Mouse (Mus musculus) hindlimb bud, embryonic 11.5 days (tissue): ENCODE results near the gene Blnk.

ENCODE experiments used
- DNase-seq: peaks from one replicate; pipeline ENCODE4 v3.0.0-alpha.2; 2012; ENCODE audit warnings: low read depth, low spot score; ENCODE audit errors: extremely low spot score

Gene Blnk

DNA sequence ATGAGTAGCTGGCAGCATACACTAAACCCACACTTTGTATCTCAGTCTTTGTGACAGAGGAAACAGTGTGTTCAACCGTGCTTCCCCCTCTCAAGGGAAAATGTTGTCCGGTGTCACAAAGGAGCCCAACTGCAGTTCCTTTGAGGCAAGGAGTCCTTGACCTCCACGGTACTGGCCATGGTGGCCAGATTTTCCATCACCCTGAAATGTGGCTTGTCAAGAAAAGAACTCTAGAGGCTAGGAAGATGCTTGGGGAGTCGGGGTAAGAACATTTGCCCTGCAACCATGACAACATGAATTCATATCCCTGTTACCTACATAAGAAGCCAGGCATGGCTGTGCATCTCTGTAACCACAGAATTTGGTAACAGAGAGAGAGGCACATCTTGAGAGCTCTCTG is 24.0 kb downstream of the Blnk start:
- DNase-seq: no peak

DNA sequence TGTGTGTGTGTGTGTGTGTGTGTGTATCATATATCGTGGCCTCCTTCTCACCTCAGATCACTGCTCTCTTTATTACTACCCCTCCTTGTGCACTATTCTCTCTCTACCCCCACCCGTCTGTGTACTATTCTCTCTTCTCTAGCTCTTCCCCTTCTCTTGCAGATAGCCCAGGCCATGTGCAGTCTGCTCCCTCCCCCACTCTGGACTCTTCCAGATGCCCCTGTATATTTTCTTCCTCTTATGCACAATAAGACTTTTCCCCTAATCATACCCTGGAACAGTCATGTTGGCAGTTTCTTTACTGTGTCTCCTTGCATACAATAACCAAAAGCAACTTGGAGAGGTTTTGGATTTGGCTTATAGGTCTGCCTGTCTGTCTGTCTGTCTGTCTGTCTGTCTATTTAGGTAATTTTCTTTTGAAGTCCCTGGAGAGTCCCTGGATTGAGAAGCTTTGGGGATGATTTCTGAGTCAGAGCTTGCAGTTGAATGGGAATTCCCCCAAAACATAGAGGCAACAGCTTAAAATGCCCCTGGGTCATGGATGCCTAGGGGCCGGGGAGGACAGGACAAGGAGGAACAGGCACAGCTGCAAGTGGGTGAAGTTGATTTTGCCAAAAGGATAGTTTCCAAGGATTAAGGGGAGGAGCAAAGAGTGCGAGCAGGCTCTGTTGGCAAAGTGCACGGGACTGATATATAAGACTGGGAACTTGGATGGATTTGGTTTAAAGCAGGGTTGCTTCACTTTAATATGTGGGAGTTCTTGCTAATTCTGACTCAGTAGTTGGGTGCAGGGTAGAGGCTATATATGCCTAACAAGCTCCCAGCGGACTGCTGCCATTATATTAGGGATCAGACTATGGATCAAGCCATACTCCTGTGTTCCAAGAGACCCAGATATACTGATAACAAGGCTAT is 29.1 kb downstream of the Blnk start:
- no peak for DNase-seq

DNA sequence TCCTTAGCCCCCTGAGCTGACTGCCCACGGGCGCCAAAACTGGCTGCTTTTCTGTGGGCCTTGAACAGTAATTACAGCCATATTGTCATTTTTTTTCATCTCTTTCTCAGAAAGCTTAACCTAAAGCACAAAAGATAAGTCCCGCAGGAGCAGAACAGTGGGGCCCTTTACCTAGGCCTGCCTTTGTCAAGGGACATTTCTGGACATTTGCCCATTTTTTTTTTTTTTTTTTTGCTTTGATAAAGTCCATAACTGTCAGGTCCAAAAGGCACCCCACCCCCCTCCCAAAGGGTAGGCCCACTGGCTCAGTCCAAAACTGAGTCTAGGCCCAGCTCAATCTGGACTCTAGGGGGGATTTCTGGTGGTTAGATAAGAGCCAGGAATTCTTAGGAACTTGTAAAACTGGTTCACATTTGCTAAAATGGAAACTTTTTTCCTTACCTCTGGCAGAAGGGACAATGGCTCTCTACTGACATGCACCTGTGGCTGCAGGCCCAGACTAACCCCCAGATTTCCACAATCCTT is 29.9 kb downstream of the Blnk start:
- DNase-seq: no peak

DNA sequence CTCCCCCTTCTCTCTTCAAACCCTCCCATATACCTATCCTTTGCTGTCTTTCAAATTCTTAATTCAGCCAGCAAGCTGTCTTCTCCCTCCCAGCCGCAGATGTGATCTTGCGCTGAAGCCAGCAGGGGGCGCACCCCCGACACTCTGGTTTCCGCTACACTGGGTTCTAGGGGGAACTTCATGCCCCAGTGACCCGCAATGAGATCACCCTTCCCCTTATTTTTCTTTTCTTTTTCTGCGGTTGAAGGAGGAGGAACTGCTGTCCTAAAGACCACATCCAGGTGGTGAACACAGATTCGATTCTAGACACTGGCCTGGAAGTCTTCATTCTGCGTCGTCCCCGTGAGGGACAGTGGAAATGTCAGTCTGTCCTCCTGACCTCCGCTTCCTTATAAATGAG is 31.3 kb downstream of the Blnk start:
- peak; percentile 14 for DNase-seq

DNA sequence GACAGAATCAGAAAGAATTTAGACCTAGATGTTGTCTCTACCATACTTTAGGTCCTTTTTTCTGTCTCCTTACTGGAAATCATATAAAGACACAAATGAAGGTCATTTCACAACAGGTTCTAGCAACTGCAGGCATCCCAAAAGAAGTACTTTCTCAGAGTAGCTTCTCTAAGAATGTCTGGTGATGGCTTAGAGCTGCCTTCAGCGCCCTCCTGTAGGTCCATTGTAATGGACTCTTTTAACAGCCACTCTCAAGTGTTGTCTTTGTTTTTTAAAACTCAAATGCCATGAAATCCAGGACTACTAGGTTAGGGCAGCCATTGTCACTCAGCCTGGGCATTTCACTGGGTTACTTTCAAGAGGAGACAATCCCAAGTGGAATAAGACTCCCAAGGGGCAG is 35.4 kb downstream of the Blnk start:
- DNase-seq: no peak

DNA sequence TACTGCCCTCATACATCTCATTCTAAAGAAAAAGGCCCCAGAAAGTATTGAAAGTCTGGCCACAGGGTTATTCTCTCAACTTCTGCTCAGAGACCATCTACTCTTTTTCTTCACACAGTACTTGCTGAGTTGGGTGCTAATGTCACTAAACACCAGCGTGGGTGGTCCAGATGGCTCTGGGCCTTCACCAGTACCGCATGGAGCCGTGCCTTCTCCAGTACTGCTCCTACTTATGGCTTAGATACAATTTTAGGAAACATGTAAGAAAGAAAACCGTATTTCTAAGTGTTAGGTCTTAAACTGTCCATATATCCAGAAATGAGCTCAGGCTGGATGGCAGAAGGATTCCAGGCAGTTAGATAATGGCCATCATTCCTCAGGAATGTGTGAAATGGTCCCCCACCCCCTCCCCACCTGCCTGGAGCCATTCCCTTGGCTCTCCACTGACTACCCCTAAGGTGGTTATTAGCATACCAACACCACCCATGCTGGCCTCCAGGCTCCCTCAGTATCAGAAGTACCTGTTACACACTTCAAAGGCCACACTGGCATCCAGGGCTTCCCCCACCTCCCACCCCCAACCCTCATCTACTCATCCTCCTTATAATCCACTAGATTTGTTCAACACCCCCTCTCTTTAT is 47.3 kb downstream of the Blnk start:
- DNase-seq: no peak

DNA sequence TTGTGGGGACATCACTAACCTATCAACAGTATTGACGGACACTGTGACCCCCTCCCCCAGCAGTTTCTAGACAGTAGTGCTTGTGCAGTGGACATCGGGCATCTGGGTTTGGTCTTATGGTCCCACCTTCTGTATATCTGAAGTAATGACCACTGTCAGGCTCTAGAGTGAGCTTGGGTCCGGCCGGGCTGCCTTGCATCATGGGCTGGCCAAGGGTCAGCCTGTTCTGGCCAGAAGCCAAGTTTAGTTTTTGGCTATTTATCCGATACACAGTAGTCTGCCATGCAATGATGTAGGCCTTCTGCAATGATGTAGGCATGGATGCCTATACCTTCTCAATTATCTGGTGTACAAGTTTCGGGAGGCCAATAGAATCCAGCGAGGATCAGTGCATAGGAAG is 50.8 kb downstream of the Blnk start:
- DNase-seq: no peak

DNA sequence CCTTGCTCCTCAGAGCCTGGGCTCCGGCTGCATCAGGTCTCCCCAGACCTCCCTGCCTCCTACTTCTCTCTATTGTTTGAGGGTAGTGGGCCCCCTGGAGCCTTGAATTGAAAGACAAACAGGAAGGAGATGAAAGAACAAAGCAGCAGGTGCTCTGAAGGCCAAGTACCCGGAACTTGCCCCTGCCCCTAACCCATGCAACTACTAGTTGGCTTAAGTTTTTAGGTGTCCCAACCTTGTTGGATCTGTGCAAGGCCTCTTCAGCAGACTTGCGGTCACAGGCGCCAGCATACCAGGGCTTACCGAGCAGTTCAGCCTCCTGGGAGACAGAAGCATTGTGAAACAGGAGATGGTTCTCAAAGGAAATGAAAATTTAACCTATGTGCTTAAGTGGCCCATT is 58.3 kb downstream of the Blnk start:
- no peak for DNase-seq

DNA sequence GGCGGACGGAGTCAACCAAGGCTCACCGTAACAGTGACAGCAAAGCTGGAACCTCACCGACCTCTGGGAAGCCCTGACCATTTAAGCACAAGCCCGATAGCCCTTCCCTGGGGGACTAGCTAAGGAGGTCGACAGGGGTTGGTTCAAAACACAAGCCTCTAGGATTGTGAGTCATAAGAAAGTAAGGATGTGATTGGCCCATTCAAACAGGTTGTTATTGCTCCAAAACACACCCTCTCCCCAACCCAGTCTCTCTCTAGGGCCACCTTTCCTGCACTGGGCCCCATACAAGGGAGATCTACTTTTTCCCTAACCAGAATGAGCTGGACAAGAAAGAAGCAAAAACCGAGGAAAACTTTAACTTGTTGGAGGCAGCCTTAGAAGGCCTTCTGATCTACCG is 59.0 kb downstream of the Blnk start:
- DNase-seq: no peak

DNA sequence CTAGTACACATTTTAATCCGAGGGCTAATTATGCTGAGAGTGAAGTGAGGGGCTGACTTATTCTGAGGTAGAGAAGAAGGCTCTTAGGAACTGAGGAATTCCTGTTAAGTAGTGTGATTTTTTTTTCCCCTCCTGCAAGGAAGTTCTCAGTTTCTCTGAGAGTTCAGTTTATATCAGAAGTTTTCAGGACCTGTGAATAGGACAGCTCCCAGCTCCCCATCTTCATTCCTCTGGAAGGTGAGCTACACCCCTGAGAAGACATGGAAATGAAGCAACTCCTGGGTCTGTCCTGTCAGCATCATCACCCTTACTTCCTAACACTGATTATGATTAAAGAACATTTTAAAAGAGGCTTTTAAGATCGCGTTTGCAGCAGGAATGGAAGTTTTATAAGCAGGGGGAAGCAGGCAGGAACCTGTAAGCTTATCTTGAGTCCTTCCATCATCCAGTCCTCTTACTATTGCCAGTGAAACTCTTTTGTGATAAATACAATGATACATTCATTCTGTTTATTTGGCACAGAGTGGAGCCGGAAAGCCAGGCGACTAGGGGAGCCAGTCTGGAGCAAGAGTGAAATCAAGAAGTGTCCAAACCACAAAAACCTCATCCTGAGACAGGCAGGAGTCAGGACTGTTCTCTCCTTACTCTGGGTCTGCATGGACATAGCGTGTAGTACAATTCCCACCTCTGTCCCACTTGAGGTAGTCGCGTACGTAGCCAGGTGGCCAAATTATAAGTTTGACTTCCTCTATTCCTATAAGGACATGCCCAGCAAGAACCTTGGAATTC is 62.6 kb downstream of the Blnk start:
- DNase-seq: no peak

DNA sequence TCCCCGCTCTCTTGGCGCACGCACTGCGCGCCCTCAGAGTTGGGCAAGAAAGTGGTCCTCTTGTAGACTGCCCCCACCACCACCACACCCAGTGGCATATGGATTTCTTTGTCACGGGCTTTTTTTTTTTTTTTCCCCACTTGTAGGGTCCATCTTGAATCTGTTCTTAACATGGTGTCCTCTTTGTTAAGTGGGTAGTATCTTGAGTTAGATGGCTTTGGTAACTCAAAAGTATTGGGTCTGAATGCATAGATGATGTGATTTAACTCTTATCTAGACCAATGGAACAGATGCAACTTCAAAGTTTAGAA is 99.0 kb downstream of the Blnk start:
- no peak for DNase-seq

DNA sequence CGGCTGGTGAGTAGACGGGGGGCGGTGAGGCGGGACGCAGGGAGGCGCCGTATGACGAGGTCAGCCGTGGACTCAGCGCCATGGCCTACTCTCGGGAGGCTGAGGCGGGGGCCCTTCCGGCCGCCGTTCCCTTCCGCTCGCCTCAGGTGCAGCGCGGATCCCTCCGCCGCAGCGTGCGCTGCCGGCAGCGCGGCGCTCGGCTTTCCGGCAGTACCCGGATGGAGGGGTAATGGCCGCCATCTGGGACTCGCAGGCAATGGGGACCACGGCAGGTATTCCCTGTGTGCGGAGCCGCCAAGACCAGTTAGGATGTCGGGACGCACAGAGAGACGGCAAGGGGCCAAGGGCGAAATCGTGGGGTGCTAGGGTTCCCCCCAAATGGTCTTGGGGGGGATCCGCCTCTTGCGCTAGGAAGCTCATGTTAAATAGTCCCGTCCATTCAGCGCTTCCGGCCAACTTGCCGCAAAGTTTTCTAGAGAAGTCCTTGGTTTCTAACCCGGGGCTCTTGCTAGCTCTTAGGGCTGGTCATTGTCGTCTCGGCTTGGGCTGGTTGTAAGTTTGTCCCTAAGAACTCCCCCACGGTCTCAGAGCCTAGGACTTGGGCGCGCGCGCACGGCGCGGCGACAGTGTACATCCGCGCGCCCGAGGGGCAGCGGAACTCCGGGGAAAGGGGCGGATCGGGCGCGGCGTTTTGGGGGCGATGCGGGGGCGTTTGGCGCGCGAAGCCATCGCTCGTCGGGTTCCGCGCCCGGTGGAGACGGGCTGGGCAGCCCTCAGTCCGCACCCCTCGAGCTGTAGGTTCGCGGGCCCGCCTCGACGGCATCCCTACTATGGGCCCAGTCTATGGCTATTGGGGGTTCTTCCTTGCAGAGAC is 99.6 kb downstream of the Blnk start, which contains the start of gene Zfp518a:
Zfp518a (plus strand) TSS at position 187 of the 874 bp plus-strand sequence.
- DNase-seq: peak; percentile 71

DNA sequence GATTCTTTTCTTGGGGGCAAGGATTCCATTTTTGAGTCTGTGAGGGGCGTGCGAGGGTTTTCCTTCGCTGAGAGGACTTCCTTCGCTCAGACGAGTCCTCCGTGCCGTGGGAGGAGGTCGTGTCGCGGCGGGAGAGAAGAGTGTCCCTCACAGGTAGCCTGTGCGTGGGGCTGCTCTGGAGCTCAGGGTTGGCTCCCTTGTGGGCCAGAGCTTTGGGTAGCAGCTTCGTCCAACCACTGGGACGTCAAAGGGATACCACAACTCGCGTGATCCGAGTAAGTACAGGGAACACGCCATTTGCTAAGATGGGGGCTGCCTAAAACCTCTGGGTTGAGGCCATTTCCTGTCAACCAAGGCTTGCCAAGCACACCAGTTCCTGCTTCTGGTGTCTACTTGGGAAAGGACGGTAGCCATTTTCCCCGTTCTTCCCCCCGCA is 100.2 kb downstream of the Blnk start:
- DNase-seq: no peak

DNA sequence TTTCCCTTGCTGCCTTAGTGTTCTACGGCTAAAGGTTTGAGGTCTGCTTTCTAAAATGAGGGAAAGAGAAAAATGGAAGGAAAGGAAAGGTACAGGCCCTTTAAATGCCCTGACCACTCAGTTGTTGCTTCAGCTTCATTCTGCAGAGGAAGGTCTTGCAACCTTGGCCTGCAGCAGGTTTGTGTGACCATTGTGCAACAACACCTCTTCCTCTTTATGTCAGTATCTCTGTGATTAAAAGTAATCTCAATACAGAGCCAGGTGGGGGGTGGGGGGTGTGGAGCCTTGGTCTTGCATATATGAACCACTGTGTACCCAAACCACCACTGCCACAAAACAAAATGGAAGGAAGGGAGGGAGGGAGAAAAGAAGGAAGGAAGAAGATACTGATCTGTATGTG is 105.4 kb downstream of the Blnk start:
- no peak for DNase-seq

DNA sequence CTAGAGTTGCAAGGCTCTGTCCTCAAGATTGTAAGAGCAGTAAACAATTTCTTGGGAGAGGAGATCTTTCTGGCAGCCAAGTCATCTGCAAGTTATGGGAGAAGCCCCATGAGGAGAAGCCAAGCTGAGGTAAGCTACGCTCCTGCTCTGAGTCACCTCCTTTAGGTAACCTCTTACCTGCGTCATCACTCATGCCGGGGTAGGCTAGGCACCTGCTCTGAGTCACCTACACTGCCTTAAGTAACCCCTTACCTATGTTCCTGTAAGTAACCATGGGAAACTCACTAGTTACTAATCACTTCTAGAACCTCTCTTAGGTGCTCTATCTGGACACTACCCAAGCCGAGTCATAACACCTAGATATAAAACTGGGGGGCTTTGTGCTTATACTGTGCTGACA is 112.6 kb downstream of the Blnk start:
- DNase-seq: no peak
